Mouse (Mus musculus): ENCODE measurements around the gene Wnt7b. TPM values are rescaled to one million over a fixed set of nuclear protein-coding genes. Genes with fewer than 3 reads are reported as not detected.

Gene Wnt7b
- total RNA-seq, 4 experiments from 2014 or later: 45.9 to 52.4 (median 49.1) TPM

GRCm38 (mm10) chr15:85507370-85508014 lies 74.8 kb downstream of the Wnt7b start:
- no peak for DNase-seq (ENCODE audit: low spot score in 2 of 2)

GRCm38 (mm10) chr15:85506680-85507079 lies 75.6 kb downstream of the Wnt7b start:
- no peak for DNase-seq (ENCODE audit: low spot score in 2 of 2)

GRCm38 (mm10) chr15:85505118-85505925 lies 77.0 kb downstream of the Wnt7b start:
- no peak for DNase-seq (ENCODE audit: low spot score in 2 of 2)

- no peak for DNase-seq (ENCODE audit: low spot score in 2 of 2)
Observed at GRCm38 (mm10) chr15:85503127-85503526, 79.1 kb downstream of the Wnt7b start, which contains the start of gene 7530416G11Rik. Gene 7530416G11Rik, minus strand, starts transcription at chr15:85503227.

GRCm38 (mm10) chr15:85500267-85500666 lies 82.0 kb downstream of the Wnt7b start:
- DNase-seq (ENCODE audit: low spot score in 2 of 2): no peak

- DNase-seq (ENCODE audit: low spot score in 2 of 2): no peak
Observed at GRCm38 (mm10) chr15:85497981-85498475, 84.2 kb downstream of the Wnt7b start.

GRCm38 (mm10) chr15:85497548-85497947 lies 84.7 kb downstream of the Wnt7b start:
- DNase-seq (ENCODE audit: low spot score in 2 of 2): no peak

GRCm38 (mm10) chr15:85494163-85494621 lies 88.1 kb downstream of the Wnt7b start:
- peak; percentile 79 to 82 for DNase-seq (ENCODE audit: low spot score in 2 of 2)

- no peak for DNase-seq (ENCODE audit: low spot score in 2 of 2)
Observed at GRCm38 (mm10) chr15:85489751-85490150, 92.5 kb downstream of the Wnt7b start.

GRCm38 (mm10) chr15:85488900-85489299 lies 93.4 kb downstream of the Wnt7b start:
- DNase-seq (ENCODE audit: low spot score in 2 of 2): no peak

Other genes starting within 250 kb of the Wnt7b start
- 100 to 1,000 TPM; 289 to 291 (median 289) TPM for gene Atxn10, start 246.2 kb downstream of the Wnt7b start, total RNA-seq (2022)
- not detected for gene 7530416G11Rik, start 79.2 kb downstream of the Wnt7b start, total RNA-seq (2022)
- 1 to 10 TPM; 2.8 to 5.1 (median 4.2) TPM for gene Ppara, start 152.5 kb upstream of the Wnt7b start, total RNA-seq (2022)
- 10 to 100 TPM; 15.3 to 27.8 (median 23.7) TPM for gene Cdpf1, start 229.2 kb upstream of the Wnt7b start, total RNA-seq (2022)
- gene Pkdrej, start 239.3 kb upstream of the Wnt7b start, total RNA-seq (2022): under 1 TPM; 0.72 to 1.00 (median 0.87) TPM
- gene Ttc38, start 249.8 kb upstream of the Wnt7b start, total RNA-seq (2022): 1 to 10 TPM; 5.5 to 9.7 (median 7.4) TPM